Comparison of ENCODE assay signal across 20 mouse cellular contexts in genomic region chr9:123505598-123505997, GRCm38 (mm10). TPM values are rescaled to one million over a fixed set of nuclear protein-coding genes. Genes with fewer than 3 reads are reported as not detected.
DNase-seq lines count a peak whose midpoint lies in the region; ATAC-seq and TF ChIP-seq lines count a peak whose summit lies in the region.
"Had no signal": no experiment of that assay in that cellular context is flagged by ENCODE, and none has a peak within 500 bp of the region (broad histone marks: within the 10 kb centered on the region; RNA-seq: fewer than 3 reads in every experiment).

No protein-coding gene starts in this region.

- 23% methylated on average over 1 of the region's 1 CpGs for WGBS in intestine, embryonic 14.5 days
- WGBS in intestine, postnatal 0 days: 41% methylated on average over 1 of the region's 1 CpGs
- 82% methylated on average over 1 of the region's 1 CpGs for WGBS in forebrain, embryonic 13.5 days

- H3K4me3 ChIP-seq in gastrocnemius, adult 2 months: no peak overlapping the region
- no peak overlapping the region for H3K4me3 ChIP-seq in intestine, embryonic 14.5 days (ENCODE audit: low read depth, low read length)
- H3K4me3 ChIP-seq in intestine, postnatal 0 days (ENCODE audit: low read depth, low read length): no peak overlapping the region
- H3K4me3 ChIP-seq in forebrain, embryonic 13.5 days: no peak overlapping the region
- H3K4me3 ChIP-seq: embryonic facial prominence, embryonic 12.5 days; hindbrain, embryonic 15.5 days; midbrain, embryonic 10.5 days; neural tube, embryonic 12.5 days had no signal

- peak overlapping the region; percentile 9; the same call in 1 of the 2 replicates for H3K4me2 ChIP-seq in intestine, embryonic 14.5 days (ENCODE audit: low read length)
- no peak overlapping the region for H3K4me2 ChIP-seq in intestine, postnatal 0 days (replicated peaks; ENCODE audit: low read depth)
- no peak overlapping the region for H3K4me2 ChIP-seq in forebrain, embryonic 13.5 days
- H3K4me2 ChIP-seq: embryonic facial prominence, embryonic 12.5 days; hindbrain, embryonic 15.5 days; neural tube, embryonic 12.5 days had no signal

- no peak for DNase-seq in gastrocnemius, adult 2 months
- DNase-seq in gastrocnemius, postnatal 10 days: no peak
- DNase-seq in intestine, embryonic 14.5 days (ENCODE audit: low spot score): no peak
- peak; percentile 45 for DNase-seq in lung, postnatal 36 days
- DNase-seq in lung, postnatal 4 days: no peak
- no peak for DNase-seq in layer of hippocampus, postnatal 36 days
- DNase-seq: cerebellum, adult 9-10 months; forebrain, postnatal 0 days; heart, postnatal 10 days; left cerebral cortex, postnatal 4 days; spleen, adult 18-20 months; thymus, postnatal 14 days had no signal

- H3K27ac ChIP-seq in gastrocnemius, adult 2 months: peak overlapping the region; percentile 75
- H3K27ac ChIP-seq in intestine, embryonic 14.5 days (ENCODE audit: low read depth): peak overlapping the region; percentile 69; the same call in 1 of the 2 replicates
- no peak overlapping the region for H3K27ac ChIP-seq in intestine, postnatal 0 days (ENCODE audit: low read depth, low read length)
- no peak overlapping the region for H3K27ac ChIP-seq in forebrain, embryonic 13.5 days
- H3K27ac ChIP-seq: embryonic facial prominence, embryonic 12.5 days; hindbrain, embryonic 15.5 days; midbrain, embryonic 10.5 days; neural tube, embryonic 12.5 days had no signal

- TF ChIP-seq CTCF in gastrocnemius, adult 2 months (IDR thresholded peaks at IDR 0.05): no peak
- no peak for TF ChIP-seq CTCF in intestine, postnatal 0 days (IDR thresholded peaks at IDR 0.05; ENCODE audit: low read depth)

- H3K27me3 ChIP-seq in intestine, embryonic 14.5 days (replicated peaks; ENCODE audit: control insufficient read depth, insufficient read depth, low read length): no peaks in the 10 kb centered on the region
- no peaks in the 10 kb centered on the region for H3K27me3 ChIP-seq in intestine, postnatal 0 days (replicated peaks; ENCODE audit: control insufficient read depth, insufficient read depth, low read length)
- no peaks in the 10 kb centered on the region for H3K27me3 ChIP-seq in forebrain, embryonic 13.5 days
- H3K27me3 ChIP-seq: embryonic facial prominence, embryonic 12.5 days; hindbrain, embryonic 15.5 days; neural tube, embryonic 12.5 days had no signal

- no peaks in the 10 kb centered on the region for H3K9me3 ChIP-seq in intestine, embryonic 14.5 days (ENCODE audit: control insufficient read depth, low read length)
- no peaks in the 10 kb centered on the region for H3K9me3 ChIP-seq in intestine, postnatal 0 days (ENCODE audit: control insufficient read depth)
- H3K9me3 ChIP-seq in forebrain, embryonic 13.5 days (replicated peaks): no peaks in the 10 kb centered on the region
- H3K9me3 ChIP-seq: embryonic facial prominence, embryonic 12.5 days; G1E; hindbrain, embryonic 15.5 days; midbrain, embryonic 10.5 days; neural tube, embryonic 12.5 days had no signal

- 0 out of 2 replicates have a peak, but pooled peaks have one; percentile 9 for ATAC-seq in intestine, embryonic 14.5 days (replicated peaks; ENCODE audit: low FRiP score, low TSS enrichment, low read depth)
- ATAC-seq in intestine, postnatal 0 days: no peak
- no peak for ATAC-seq in forebrain, embryonic 13.5 days
- ATAC-seq: CD4-positive, CD25-positive, alpha-beta regulatory T cell, adult 4 months; forebrain, postnatal 0 days had no signal

- H3K9ac ChIP-seq in intestine, embryonic 14.5 days (ENCODE audit: low read length): no peak overlapping the region
- H3K9ac ChIP-seq in intestine, postnatal 0 days (ENCODE audit: low read depth, low read length): no peak overlapping the region
- no peak overlapping the region for H3K9ac ChIP-seq in forebrain, embryonic 13.5 days
- H3K9ac ChIP-seq: embryonic facial prominence, embryonic 12.5 days; forebrain, postnatal 0 days; hindbrain, embryonic 15.5 days; neural tube, embryonic 12.5 days had no signal

- intact Hi-C loops in gastrocnemius, adult 2 months (cut with DNase I): loop anchor here (2.0 to 10.0 kb wide), 3 partner anchors 27 to 251 kb away; partner anchors contain the start of gene Limd1

- peaks cover 36% of the 10 kb centered on the region for H3K36me3 ChIP-seq in intestine, embryonic 14.5 days (ENCODE audit: control insufficient read depth, insufficient read depth, low read length)
- peaks cover 30% of the 10 kb centered on the region for H3K36me3 ChIP-seq in intestine, postnatal 0 days (ENCODE audit: control insufficient read depth, insufficient read depth)
- peaks cover 14% of the 10 kb centered on the region for H3K36me3 ChIP-seq in forebrain, embryonic 13.5 days (ENCODE audit: poor library complexity, severe bottlenecking)
- H3K36me3 ChIP-seq: hindbrain, embryonic 15.5 days had no signal

- peaks cover 29% of the 10 kb centered on the region for H3K4me1 ChIP-seq in intestine, embryonic 14.5 days (replicated peaks; ENCODE audit: control insufficient read depth, insufficient read depth, low read length)
- H3K4me1 ChIP-seq in intestine, postnatal 0 days (replicated peaks; ENCODE audit: control insufficient read depth, insufficient read depth, low read length): 0 out of 2 replicates have a peak, but pooled peaks cover 5% of the 10 kb centered on the region
- 0 out of 2 replicates have a peak, but pooled peaks cover 2% of the 10 kb centered on the region for H3K4me1 ChIP-seq in forebrain, embryonic 13.5 days
- H3K4me1 ChIP-seq: embryonic facial prominence, embryonic 12.5 days; midbrain, embryonic 10.5 days; neural tube, embryonic 12.5 days had no signal

RNA-seq across cellular contexts. Expression of gene Sacm1l, which starts 24.0 kb away (rescaled TPM):
- total RNA-seq in gastrocnemius, adult 2 months (2021): 10 to 100 TPM; 19.8 to 22.9 TPM
- total RNA-seq in gastrocnemius, postnatal 10 days (2021): 10 to 100 TPM; 21.7 to 24.0 TPM
- polyA plus RNA-seq in intestine, embryonic 14.5 days (2014; fragmentation: Nextera tagmentation; extraction: Ambion mirVana): 51.0 and 55.8 TPM in 2 replicates
- polyA plus RNA-seq in intestine, postnatal 0 days (2015; fragmentation: Nextera tagmentation; extraction: Ambion mirVana): 37.3 and 42.6 TPM in 2 replicates
- polyA plus RNA-seq in forebrain, embryonic 13.5 days (2015; fragmentation: Nextera tagmentation; extraction: Ambion mirVana): 41.0 and 43.6 TPM in 2 replicates
- 10 to 100 TPM; 59.3 to 63.7 TPM for total RNA-seq in layer of hippocampus, postnatal 36 days (2021)

RNA-seq across cellular contexts. Expression of gene Limd1, which starts 27.1 kb away (rescaled TPM):
- 10 to 100 TPM; 31.5 to 41.1 TPM for total RNA-seq in gastrocnemius, adult 2 months (2021)
- total RNA-seq in gastrocnemius, postnatal 10 days (2021): 10 to 100 TPM; 34.7 to 35.3 TPM
- 62.1 and 67.1 TPM in 2 replicates for polyA plus RNA-seq in intestine, embryonic 14.5 days (2014; fragmentation: Nextera tagmentation; extraction: Ambion mirVana)
- 40.6 and 42.9 TPM in 2 replicates for polyA plus RNA-seq in intestine, postnatal 0 days (2015; fragmentation: Nextera tagmentation; extraction: Ambion mirVana)
- polyA plus RNA-seq in forebrain, embryonic 13.5 days (2015; fragmentation: Nextera tagmentation; extraction: Ambion mirVana): 28.0 and 31.5 TPM in 2 replicates
- total RNA-seq in layer of hippocampus, postnatal 36 days (2021): 1 to 10 TPM; 7.5 to 7.7 TPM

Comparison
In these comparisons a context has a peak if more than half of its experiments do, and no peak if none do; other contexts are left out.
1. H3K27ac ChIP-seq: peak in gastrocnemius, adult 2 months (single experiment) and intestine, embryonic 14.5 days (single experiment); none in intestine, postnatal 0 days (single experiment) and forebrain, embryonic 13.5 days (single experiment).